In genomic region chr6:144783295-144783694, GRCm38 (mm10) we compare ENCODE assay signal across 10 mouse cellular contexts. TPM values are rescaled to one million over a fixed set of nuclear protein-coding genes. Genes with fewer than 3 reads are reported as not detected.
DNase-seq lines count a peak whose midpoint lies in the region; ATAC-seq and TF ChIP-seq lines count a peak whose summit lies in the region.
"Had no signal": no experiment of that assay in that cellular context is flagged by ENCODE, and none has a peak within 500 bp of the region (broad histone marks: within the 10 kb centered on the region; RNA-seq: fewer than 3 reads in every experiment).

No protein-coding gene starts in this region.

- peak; percentile 49 for DNase-seq in intestine, embryonic 14.5 days (ENCODE audit: low spot score)
- no peak for DNase-seq in forebrain, embryonic 11.5 days (ENCODE audit: low spot score)
- no peak for DNase-seq in midbrain, embryonic 14.5 days
- no peak for DNase-seq in thymus, postnatal 4 days
- no peak for DNase-seq in c-Kit-positive CD71-positive TER-119-positive erythroid progenitor cells, embryonic 14.5 days (ENCODE audit: low spot score)
- DNase-seq: heart, postnatal 36 days had no signal

- no peaks in the 10 kb centered on the region for H3K36me3 ChIP-seq in intestine, embryonic 14.5 days (ENCODE audit: control insufficient read depth, insufficient read depth, low read length)
- no peaks in the 10 kb centered on the region for H3K36me3 ChIP-seq in intestine, postnatal 0 days (ENCODE audit: control insufficient read depth, insufficient read depth)
- H3K36me3 ChIP-seq in forebrain, embryonic 11.5 days (ENCODE audit: control insufficient read depth, insufficient read depth, low read length), result no peaks in the 10 kb centered on the region
- H3K36me3 ChIP-seq in limb, embryonic 12.5 days, result no peaks in the 10 kb centered on the region
- H3K36me3 ChIP-seq in midbrain, embryonic 14.5 days (ENCODE audit: control insufficient read depth, insufficient read depth, low read length), result no peaks in the 10 kb centered on the region

- TF ChIP-seq CTCF in intestine, postnatal 0 days (IDR thresholded peaks at IDR 0.05; ENCODE audit: low read depth), result no peak

- no peak for ATAC-seq in intestine, embryonic 14.5 days (replicated peaks; ENCODE audit: low FRiP score, low TSS enrichment, low read depth)
- ATAC-seq in intestine, postnatal 0 days, result no peak
- ATAC-seq in forebrain, embryonic 11.5 days (replicated peaks; ENCODE audit: low FRiP score), result no peak
- ATAC-seq in limb, embryonic 12.5 days (ENCODE audit: insufficient number of reproducible peaks, insufficient read depth, low FRiP score, low TSS enrichment, low read depth), result no peak
- no peak for ATAC-seq in midbrain, embryonic 14.5 days (ENCODE audit: low FRiP score, low TSS enrichment)
- no peak for ATAC-seq in cerebellum, adult (ENCODE audit: insufficient number of reproducible peaks, low FRiP score, low TSS enrichment)
- ATAC-seq: lung, postnatal 0 days had no signal

- no peak overlapping the region for H3K27ac ChIP-seq in intestine, embryonic 14.5 days (ENCODE audit: low read depth)
- H3K27ac ChIP-seq in intestine, postnatal 0 days (ENCODE audit: low read depth, low read length), result no peak overlapping the region
- H3K27ac ChIP-seq in forebrain, embryonic 11.5 days (ENCODE audit: low read depth, low read length), result no peak overlapping the region
- no peak overlapping the region for H3K27ac ChIP-seq in limb, embryonic 12.5 days
- H3K27ac ChIP-seq in midbrain, embryonic 14.5 days (replicated peaks; ENCODE audit: low read depth, low read length), result no peak overlapping the region

- H3K4me3 ChIP-seq in intestine, embryonic 14.5 days (ENCODE audit: low read depth, low read length), result 0 out of 2 replicates have a peak overlapping the region, but pooled peaks have one; percentile 71
- no peak overlapping the region for H3K4me3 ChIP-seq in intestine, postnatal 0 days (ENCODE audit: low read depth, low read length)
- H3K4me3 ChIP-seq in forebrain, embryonic 11.5 days (ENCODE audit: low read depth, low read length), result no peak overlapping the region
- 0 out of 2 replicates have a peak overlapping the region, but pooled peaks have one; percentile 76 for H3K4me3 ChIP-seq in limb, embryonic 12.5 days (replicated peaks)
- peak overlapping the region; percentile 81; the same call in 1 of the 2 replicates for H3K4me3 ChIP-seq in midbrain, embryonic 14.5 days (replicated peaks; ENCODE audit: low read depth, low read length)

- peaks cover 16% of the 10 kb centered on the region; the same call in 1 of the 2 replicates for H3K4me1 ChIP-seq in intestine, embryonic 14.5 days (replicated peaks; ENCODE audit: control insufficient read depth, insufficient read depth, low read length)
- H3K4me1 ChIP-seq in intestine, postnatal 0 days (replicated peaks; ENCODE audit: control insufficient read depth, insufficient read depth, low read length), result no peaks in the 10 kb centered on the region
- H3K4me1 ChIP-seq in forebrain, embryonic 11.5 days (replicated peaks; ENCODE audit: control insufficient read depth, insufficient read depth, low read length), result peaks cover 4% of the 10 kb centered on the region
- peaks cover 23% of the 10 kb centered on the region for H3K4me1 ChIP-seq in limb, embryonic 12.5 days (replicated peaks)
- no peaks in the 10 kb centered on the region for H3K4me1 ChIP-seq in midbrain, embryonic 14.5 days (ENCODE audit: control insufficient read depth, insufficient read depth, low read length)

- no peaks in the 10 kb centered on the region for H3K9me3 ChIP-seq in intestine, embryonic 14.5 days (ENCODE audit: control insufficient read depth, low read length)
- H3K9me3 ChIP-seq in intestine, postnatal 0 days (ENCODE audit: control insufficient read depth), result no peaks in the 10 kb centered on the region
- no peaks in the 10 kb centered on the region for H3K9me3 ChIP-seq in forebrain, embryonic 11.5 days (ENCODE audit: control insufficient read depth, low read length)
- H3K9me3 ChIP-seq in limb, embryonic 12.5 days, result no peaks in the 10 kb centered on the region
- no peaks in the 10 kb centered on the region for H3K9me3 ChIP-seq in midbrain, embryonic 14.5 days (ENCODE audit: control insufficient read depth, low read length)

- H3K9ac ChIP-seq in intestine, embryonic 14.5 days (ENCODE audit: low read length), result no peak overlapping the region
- no peak overlapping the region for H3K9ac ChIP-seq in intestine, postnatal 0 days (ENCODE audit: low read depth, low read length)
- H3K9ac ChIP-seq in forebrain, embryonic 11.5 days (ENCODE audit: low read length), result no peak overlapping the region
- H3K9ac ChIP-seq in limb, embryonic 12.5 days (replicated peaks), result no peak overlapping the region
- H3K9ac ChIP-seq in midbrain, embryonic 14.5 days (replicated peaks; ENCODE audit: low read length), result peak overlapping the region; percentile 82; the same call in 1 of the 2 replicates

- H3K4me2 ChIP-seq in intestine, embryonic 14.5 days (ENCODE audit: low read length), result no peak overlapping the region
- no peak overlapping the region; the same call in 1 of the 2 replicates for H3K4me2 ChIP-seq in intestine, postnatal 0 days (replicated peaks; ENCODE audit: low read depth)
- H3K4me2 ChIP-seq in forebrain, embryonic 11.5 days (ENCODE audit: low read depth, low read length, severe bottlenecking), result 0 out of 2 replicates have a peak overlapping the region, but pooled peaks have one; percentile 96
- H3K4me2 ChIP-seq in limb, embryonic 12.5 days, result no peak overlapping the region; the same call in 1 of the 2 replicates
- peak overlapping the region; percentile 90 for H3K4me2 ChIP-seq in midbrain, embryonic 14.5 days (ENCODE audit: low read length)

- H3K27me3 ChIP-seq in intestine, embryonic 14.5 days (replicated peaks; ENCODE audit: control insufficient read depth, insufficient read depth, low read length), result no peaks in the 10 kb centered on the region
- H3K27me3 ChIP-seq in intestine, postnatal 0 days (replicated peaks; ENCODE audit: control insufficient read depth, insufficient read depth, low read length), result 0 out of 2 replicates have a peak, but pooled peaks cover 8% of the 10 kb centered on the region
- H3K27me3 ChIP-seq in forebrain, embryonic 11.5 days (ENCODE audit: control insufficient read depth, insufficient read depth, low read length), result peaks cover 2% of the 10 kb centered on the region; the same call in 1 of the 2 replicates
- H3K27me3 ChIP-seq in limb, embryonic 12.5 days, result peaks cover 20% of the 10 kb centered on the region
- peaks cover 5% of the 10 kb centered on the region; the same call in 1 of the 2 replicates for H3K27me3 ChIP-seq in midbrain, embryonic 14.5 days (ENCODE audit: control insufficient read depth, insufficient read depth, low read length)

RNA-seq across cellular contexts. Expression of gene Sox5, which starts 1.5 kb away (rescaled TPM):
- polyA plus RNA-seq in intestine, embryonic 14.5 days (2014; fragmentation: Nextera tagmentation; extraction: Ambion mirVana), result 17.2 and 20.5 TPM in 2 replicates
- polyA plus RNA-seq in intestine, postnatal 0 days (2015; fragmentation: Nextera tagmentation; extraction: Ambion mirVana), result 3.3 TPM in 2 replicates
- polyA plus RNA-seq in forebrain, embryonic 11.5 days (2014; fragmentation: Nextera tagmentation; extraction: Ambion mirVana), result 61.5 and 65.1 TPM in 2 replicates
- polyA plus RNA-seq in limb, embryonic 12.5 days (2016; fragmentation: Nextera tagmentation; extraction: Ambion mirVana), result 92.0 and 96.1 TPM in 2 replicates
- polyA plus RNA-seq in midbrain, embryonic 14.5 days (2014; fragmentation: Nextera tagmentation; extraction: Ambion mirVana), result 24.5 and 29.7 TPM in 2 replicates

Comparison
In these comparisons a context has a peak if more than half of its experiments do, and no peak if none do; other contexts are left out.
1. H3K4me3 ChIP-seq: peak in intestine, embryonic 14.5 days (single experiment), limb, embryonic 12.5 days (single experiment) and midbrain, embryonic 14.5 days (single experiment); none in intestine, postnatal 0 days (single experiment) and forebrain, embryonic 11.5 days (single experiment).
2. H3K4me2 ChIP-seq: peak in forebrain, embryonic 11.5 days (single experiment) and midbrain, embryonic 14.5 days (single experiment); none in intestine, embryonic 14.5 days (single experiment), intestine, postnatal 0 days (single experiment) and limb, embryonic 12.5 days (single experiment).